Mouse (Mus musculus) MEL (cell line): ENCODE results near the gene Pdgfc. TPM values are rescaled to one million over a fixed set of nuclear protein-coding genes. Genes with fewer than 3 reads are reported as not detected.

Source experiments
- DNase-seq: peaks from one replicate; pipeline ENCODE4 v3.0.0; 2011; ENCODE audit warnings: low read depth, low spot score
- H3K27ac ChIP-seq: 2 replicates; pipeline ENCODE4 v1.5.1; 2012; ENCODE audit warnings: low read depth, mild to moderate bottlenecking, control low read depth, low read length, moderate library complexity; ENCODE audit not compliant: control insufficient read depth
- H3K27me3 ChIP-seq, 2 experiments: fragments of 150-350 bp in 1 of 2; sonication (generic) in 1 of 2; 2 replicates each; pipeline ENCODE4 v1.6.1; 2012; ENCODE audit warnings: low read length in 2 of 2, mild to moderate bottlenecking in 2 of 2, improper control_type of control experiment in 1 of 2, moderate library complexity in 1 of 2; ENCODE audit not compliant: insufficient read depth in 2 of 2, control insufficient read depth in 1 of 2
- H3K36me3 ChIP-seq, 2 experiments: 2 replicates each; pipeline ENCODE4 v1.6.1; 2012 to 2014; ENCODE audit warnings: low read length in 2 of 2, improper control_type of control experiment in 1 of 2, inconsistent platforms in 1 of 2, mild to moderate bottlenecking in 1 of 2; ENCODE audit not compliant: insufficient read depth in 2 of 2, control insufficient read depth in 1 of 2
- H3K4me1 ChIP-seq, 2 experiments: fragments of 150-350 bp in 1 of 2; sonication (generic) in 1 of 2; 2 replicates each; pipeline ENCODE4 v1.6.1; 2012; ENCODE audit warnings: low read length in 2 of 2, improper control_type of control experiment in 1 of 2, mild to moderate bottlenecking in 1 of 2; ENCODE audit not compliant: insufficient read depth in 2 of 2, control insufficient read depth in 1 of 2
- H3K4me3 ChIP-seq, 2 experiments: fragments of 150-350 bp in 1 of 2; sonication (generic) in 1 of 2; 2 replicates each; pipeline ENCODE4 v1.5.1; 2012; ENCODE audit warnings: low read depth in 2 of 2, low read length in 2 of 2, mild to moderate bottlenecking in 2 of 2, moderate library complexity in 2 of 2, control low read depth in 1 of 2, improper control_type of control experiment in 1 of 2; ENCODE audit not compliant: control insufficient read depth in 1 of 2, insufficient read depth in 1 of 2
- H3K79me2 ChIP-seq: 2 replicates; pipeline ENCODE4 v1.6.1; 2012; ENCODE audit warnings: mild to moderate bottlenecking, low read length, moderate library complexity; ENCODE audit not compliant: control insufficient read depth, poor library complexity, insufficient read depth
- H3K9ac ChIP-seq: 2 replicates; pipeline ENCODE4 v1.6.1; 2012; ENCODE audit warnings: low read depth, mild to moderate bottlenecking, control low read depth, low read length, moderate library complexity; ENCODE audit not compliant: control insufficient read depth, poor library complexity, severe bottlenecking
- H3K9me3 ChIP-seq: fragments of 150-350 bp; sonication (generic); replicated peaks from 2 replicates; pipeline ENCODE4 v1.6.1; 2012; ENCODE audit warnings: mild to moderate bottlenecking, low read length, improper control_type of control experiment, moderate library complexity; ENCODE audit not compliant: insufficient read depth
- BHLHE40 ChIP-seq: IDR thresholded peaks from 2 replicates; pipeline ENCODE4 v1.6.1; 2012; ENCODE audit warnings: low read depth, mild to moderate bottlenecking, inconsistent platforms, low read length, improper control_type of control experiment, borderline replicate concordance
- CHD1 ChIP-seq: IDR thresholded peaks from 2 replicates; pipeline ENCODE4 v1.6.1; 2012; ENCODE audit warnings: low read depth, mild to moderate bottlenecking, inconsistent platforms, low read length, improper control_type of control experiment
- CTCF ChIP-seq, 3 experiments: IDR thresholded peaks in 2 of 3; conservative IDR thresholded peaks in 1 of 3; 2 replicates each; pipeline ENCODE4 v1.5.1; 2011 to 2012; ENCODE audit warnings: low read length in 3 of 3, low read depth in 2 of 3, mild to moderate bottlenecking in 2 of 3, improper control_type of control experiment in 1 of 3, inconsistent platforms in 1 of 3, mixed read lengths in 1 of 3, moderate library complexity in 1 of 3; ENCODE audit not compliant: control insufficient read depth in 1 of 3, insufficient read depth in 1 of 3, poor library complexity in 1 of 3, severe bottlenecking in 1 of 3
- ELF1 ChIP-seq: IDR thresholded peaks from 2 replicates; pipeline ENCODE4 v1.6.1; 2014; ENCODE audit warnings: low read depth, mild to moderate bottlenecking, inconsistent platforms, low read length, improper control_type of control experiment, moderate library complexity
- EP300 ChIP-seq, 2 experiments: IDR thresholded peaks; 2 replicates each; pipeline ENCODE4 v1.6.1; 2011; ENCODE audit warnings: improper control_type of control experiment in 2 of 2, low read length in 2 of 2, low read depth in 1 of 2, mild to moderate bottlenecking in 1 of 2
- ETS1 ChIP-seq: IDR thresholded peaks from 2 replicates; pipeline ENCODE4 v1.6.1; 2012; ENCODE audit warnings: low read depth, mild to moderate bottlenecking, inconsistent platforms, low read length, improper control_type of control experiment, moderate library complexity
- GABPA ChIP-seq: IDR thresholded peaks from 2 replicates; pipeline ENCODE4 v1.6.1; 2012; ENCODE audit warnings: low read depth, mild to moderate bottlenecking, inconsistent platforms, low read length, improper control_type of control experiment, moderate library complexity
- GATA1 ChIP-seq: IDR thresholded peaks from 2 replicates; pipeline ENCODE4 v1.6.1; 2011; ENCODE audit warnings: low read depth, low read length, improper control_type of control experiment
- HCFC1 ChIP-seq: IDR thresholded peaks from 2 replicates; pipeline ENCODE4 v1.6.1; 2012; ENCODE audit warnings: low read depth, mild to moderate bottlenecking, inconsistent platforms, low read length, improper control_type of control experiment, moderate library complexity
- KAT2A ChIP-seq: conservative IDR thresholded peaks from 2 replicates; pipeline ENCODE4 v1.6.1; 2012; ENCODE audit warnings: low read depth, low read length, improper control_type of control experiment, inconsistent platforms
- MAX ChIP-seq: IDR thresholded peaks from 2 replicates; pipeline ENCODE4 v1.6.1; 2011; ENCODE audit warnings: low read length, improper control_type of control experiment
- MAZ ChIP-seq: IDR thresholded peaks from 2 replicates; pipeline ENCODE4 v1.6.1; 2012; ENCODE audit warnings: low read depth, mild to moderate bottlenecking, inconsistent platforms, low read length, improper control_type of control experiment
- MEF2A ChIP-seq: IDR thresholded peaks from 2 replicates; pipeline ENCODE4 v1.6.1; 2014; ENCODE audit warnings: low read depth, mild to moderate bottlenecking, inconsistent platforms, low read length, improper control_type of control experiment; ENCODE audit not compliant: poor library complexity, insufficient replicate concordance, severe bottlenecking; ENCODE audit errors: extremely low read depth
- MXI1 ChIP-seq: IDR thresholded peaks from 2 replicates; pipeline ENCODE4 v1.6.1; 2011; ENCODE audit warnings: mild to moderate bottlenecking, low read depth, low read length, improper control_type of control experiment
- MYB ChIP-seq: IDR thresholded peaks from 2 replicates; pipeline ENCODE4 v1.6.1; 2011; ENCODE audit warnings: mild to moderate bottlenecking, low read depth, low read length, improper control_type of control experiment
- MYC ChIP-seq: IDR thresholded peaks from 2 replicates; pipeline ENCODE4 v1.6.1; 2011; ENCODE audit warnings: low read depth, mild to moderate bottlenecking, low read length, improper control_type of control experiment, moderate library complexity
- NRF1 ChIP-seq: IDR thresholded peaks from 2 replicates; pipeline ENCODE4 v1.6.1; 2014; ENCODE audit warnings: low read depth, mild to moderate bottlenecking, inconsistent platforms, low read length, improper control_type of control experiment, moderate library complexity; ENCODE audit not compliant: poor library complexity, insufficient read depth, severe bottlenecking
- POLR2A ChIP-seq, 2 experiments: IDR thresholded peaks; 2 replicates each; pipeline ENCODE4 v1.6.1; 2011 to 2012; ENCODE audit warnings: low read length in 2 of 2, mild to moderate bottlenecking in 2 of 2, control low read depth in 1 of 2, improper control_type of control experiment in 1 of 2, low read depth in 1 of 2, moderate library complexity in 1 of 2; ENCODE audit not compliant: control insufficient read depth in 1 of 2, insufficient read depth in 1 of 2, poor library complexity in 1 of 2
- POLR2AphosphoS2 ChIP-seq: IDR thresholded peaks from 2 replicates; pipeline ENCODE4 v1.6.1; 2011; ENCODE audit warnings: low read length, improper control_type of control experiment
- POLR2AphosphoS5 ChIP-seq: IDR thresholded peaks from 2 replicates; pipeline ENCODE4 v1.6.1; 2012; ENCODE audit warnings: low read depth, borderline replicate concordance, mild to moderate bottlenecking, inconsistent platforms, low read length, moderate library complexity, mixed read lengths
- RAD21 ChIP-seq: IDR thresholded peaks from 2 replicates; pipeline ENCODE4 v1.6.1; 2011; ENCODE audit warnings: mild to moderate bottlenecking, low read depth, low read length, improper control_type of control experiment
- SIN3A ChIP-seq: IDR thresholded peaks from 2 replicates; pipeline ENCODE4 v1.6.1; 2012; ENCODE audit warnings: low read length, improper control_type of control experiment, inconsistent platforms
- SMC3 ChIP-seq: IDR thresholded peaks from 2 replicates; pipeline ENCODE4 v1.6.1; 2011; ENCODE audit warnings: low read depth, low read length, improper control_type of control experiment
- TAL1 ChIP-seq: IDR thresholded peaks from 2 replicates; pipeline ENCODE4 v1.6.1; 2012; ENCODE audit warnings: mild to moderate bottlenecking, inconsistent platforms, low read length, moderate library complexity, mixed read lengths
- TBP ChIP-seq: IDR thresholded peaks from 2 replicates; pipeline ENCODE4 v1.8.0; 2011; ENCODE audit warnings: low read depth, low read length, improper control_type of control experiment
- TCF12 ChIP-seq: IDR thresholded peaks from 2 replicates; pipeline ENCODE4 v1.6.1; 2014; ENCODE audit warnings: low read depth, mild to moderate bottlenecking, inconsistent platforms, low read length, improper control_type of control experiment, moderate library complexity
- ZC3H11A ChIP-seq: IDR thresholded peaks from 2 replicates; pipeline ENCODE4 v1.6.1; 2012; ENCODE audit warnings: low read depth, mild to moderate bottlenecking, inconsistent platforms, low read length, improper control_type of control experiment
- ZNF384 ChIP-seq: IDR thresholded peaks from 2 replicates; pipeline ENCODE4 v1.6.1; 2012; ENCODE audit warnings: low read depth, mild to moderate bottlenecking, inconsistent platforms, low read length, improper control_type of control experiment
- polyA plus RNA-seq, 2 experiments: library from polyadenylated mRNA; stranded (reverse) in 1 of 2; unstranded in 1 of 2; fragments of >175 nt in 1 of 2; fragments of >200 nt in 1 of 2; gene quantifications; 2 replicates each; pipeline versions ENCODE4 v1.2.1 to v1.2.4; 2012; ENCODE audit warnings: low replicate concordance in 2 of 2, low read depth in 1 of 2; ENCODE audit not compliant: insufficient read length in 2 of 2, insufficient read depth in 1 of 2, missing spikeins in 1 of 2
- total RNA-seq: library from RNA; depleted of rRNA; stranded (reverse); fragments of 300-350 nt; gene quantifications from 2 replicates; pipeline ENCODE4 v1.2.3, GENCODE M21; 2012

Pdgfc gene
- total and polyA plus RNA-seq, 3 experiments: not detected

DNA sequence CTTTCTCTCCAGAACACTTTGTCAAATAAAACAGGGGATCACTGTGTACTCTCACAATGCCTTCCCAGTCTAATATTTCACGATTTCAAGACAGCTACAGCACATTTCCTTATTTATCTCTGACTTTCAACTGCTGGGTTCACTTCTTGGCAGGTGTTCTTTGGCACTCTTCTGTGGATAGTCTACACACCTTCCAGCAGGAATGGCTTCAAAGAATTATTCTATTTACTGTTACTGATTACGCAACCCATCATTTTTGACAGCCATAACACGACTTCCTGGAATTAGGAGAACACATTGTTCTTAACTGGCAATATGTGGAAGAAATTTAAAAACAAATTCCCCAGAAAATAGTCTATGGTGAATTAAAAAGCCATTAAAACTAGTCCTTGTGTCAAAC, 26.3 kb upstream of the Pdgfc start:
- no peaks in the 10 kb centered on the region for H3K36me3 ChIP-seq
- H3K27me3 ChIP-seq: no peaks in the 10 kb centered on the region
- H3K4me1 ChIP-seq: no peaks in the 10 kb centered on the region
- no peak for DNase-seq
- H3K4me3 ChIP-seq: no peak overlapping the region
- H3K9ac ChIP-seq: no peak overlapping the region
- TF ChIP-seq TBP (no peak), HCFC1 (no peak), POLR2A (IDR thresholded peaks at IDR 0.05; ENCODE audit: control insufficient read depth in 1 of 2, insufficient read depth in 1 of 2, low read depth in 1 of 2, low read length in 2 of 2, poor library complexity in 1 of 2) (no peak), KAT2A (no peak), MYC (no peak), TAL1 (no peak), GATA1 (no peak), ETS1 (no peak), ZC3H11A (no peak), ZNF384 (no peak), SIN3A (no peak), MAZ (no peak), POLR2AphosphoS2 (no peak), NRF1 (no peak), POLR2AphosphoS5 (no peak)
- H3K79me2 ChIP-seq: no peaks in the 10 kb centered on the region
- H3K27ac ChIP-seq: no peak overlapping the region
- no peaks in the 10 kb centered on the region for H3K9me3 ChIP-seq

DNA sequence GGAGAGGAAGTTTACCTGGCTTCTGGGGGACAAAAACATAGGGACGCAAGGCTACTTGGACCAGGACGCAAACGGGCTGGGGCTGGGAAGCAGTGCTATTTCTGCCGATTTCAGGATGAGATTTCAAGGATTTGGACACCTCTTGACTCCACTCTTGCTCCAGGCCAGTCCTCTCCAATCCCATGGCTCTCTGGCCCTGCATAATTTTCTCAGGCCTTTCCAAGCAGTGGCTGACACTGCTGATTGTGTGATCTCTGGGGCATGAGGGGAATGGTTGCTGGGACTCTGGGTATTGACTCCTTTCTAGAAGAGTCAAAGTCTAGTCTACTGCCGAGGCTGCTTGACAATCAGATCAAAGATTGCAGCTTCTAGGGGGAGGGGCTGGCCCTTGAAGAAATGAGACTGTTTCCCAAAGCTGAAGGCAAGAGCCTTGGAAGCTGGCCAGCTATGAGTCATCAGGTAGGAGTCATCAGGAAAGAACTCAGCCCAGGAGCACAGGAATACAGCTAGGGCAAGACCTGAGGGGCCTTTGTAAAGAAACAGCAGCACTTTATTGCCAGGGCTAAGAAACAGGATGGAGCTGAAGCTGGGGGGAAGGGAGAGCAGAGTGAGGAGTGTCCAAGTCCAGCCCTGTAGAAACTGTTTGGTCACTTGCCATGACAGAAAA, 18.7 kb upstream of the Pdgfc start:
- Histone ChIP-seq H3K9ac (no peak overlapping the region), H3K27me3 (no peaks in the 10 kb centered on the region), H3K4me1 (no peaks in the 10 kb centered on the region), H3K4me3 (no peak overlapping the region), H3K36me3 (no peaks in the 10 kb centered on the region), H3K79me2 (no peaks in the 10 kb centered on the region), H3K27ac (no peak overlapping the region), H3K9me3 (no peaks in the 10 kb centered on the region)
- TF ChIP-seq MEF2A (no peak), GABPA (no peak), CTCF (IDR thresholded peaks at IDR 0.05 in 2 of 3, conservative IDR thresholded peaks at IDR 0.05 in 1 of 3; ENCODE audit: control insufficient read depth in 1 of 3, insufficient read depth in 1 of 3, low read depth in 2 of 3, low read length in 3 of 3, poor library complexity in 1 of 3, severe bottlenecking in 1 of 3) (no peak), RAD21 (no peak), TBP (no peak), ZNF384 (no peak), POLR2A (IDR thresholded peaks at IDR 0.05; ENCODE audit: control insufficient read depth in 1 of 2, insufficient read depth in 1 of 2, low read depth in 1 of 2, low read length in 2 of 2, poor library complexity in 1 of 2) (no peak), SMC3 (no peak), ETS1 (no peak), MYB (no peak), SIN3A (no peak), EP300 (IDR thresholded peaks at IDR 0.05; ENCODE audit: low read depth in 1 of 2, low read length in 2 of 2) (no peak), CHD1 (no peak), HCFC1 (no peak), MXI1 (no peak), MAX (no peak), ELF1 (no peak), NRF1 (no peak), TCF12 (no peak), BHLHE40 (no peak)
- DNase-seq: no peak
